Mouse (Mus musculus) right cerebral cortex, postnatal 36 days (tissue): ENCODE data around the gene Sec14l1.

Experiments
- DNase-seq, 2 experiments: peaks; one replicate each; pipeline ENCODE4 v3.0.0; 2022; ENCODE audit warnings: low spot score in 2 of 2, mixed read lengths in 1 of 2

The Sec14l1 gene

DNA sequence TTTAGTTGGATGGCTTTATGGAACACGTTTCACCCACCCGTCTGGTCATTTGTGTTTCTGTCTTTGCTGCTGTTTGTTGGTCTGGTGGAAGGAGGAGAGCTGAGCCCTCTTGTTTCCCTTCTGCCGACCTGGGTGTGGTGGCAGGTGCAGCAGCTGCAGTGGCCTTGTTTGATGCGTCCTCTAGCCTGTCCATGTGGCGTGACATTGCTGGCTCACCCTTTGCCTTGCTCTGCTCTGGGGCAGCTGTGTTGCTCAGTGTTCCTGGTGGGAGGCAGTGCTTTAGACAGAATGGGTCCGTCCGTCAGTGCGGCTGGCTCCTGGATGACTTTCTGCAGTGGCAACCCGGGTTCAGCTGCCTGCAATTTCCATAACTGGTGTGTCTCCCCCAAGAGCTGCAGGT is 38.6 kb downstream of the Sec14l1 start:
- no peak for DNase-seq

DNA sequence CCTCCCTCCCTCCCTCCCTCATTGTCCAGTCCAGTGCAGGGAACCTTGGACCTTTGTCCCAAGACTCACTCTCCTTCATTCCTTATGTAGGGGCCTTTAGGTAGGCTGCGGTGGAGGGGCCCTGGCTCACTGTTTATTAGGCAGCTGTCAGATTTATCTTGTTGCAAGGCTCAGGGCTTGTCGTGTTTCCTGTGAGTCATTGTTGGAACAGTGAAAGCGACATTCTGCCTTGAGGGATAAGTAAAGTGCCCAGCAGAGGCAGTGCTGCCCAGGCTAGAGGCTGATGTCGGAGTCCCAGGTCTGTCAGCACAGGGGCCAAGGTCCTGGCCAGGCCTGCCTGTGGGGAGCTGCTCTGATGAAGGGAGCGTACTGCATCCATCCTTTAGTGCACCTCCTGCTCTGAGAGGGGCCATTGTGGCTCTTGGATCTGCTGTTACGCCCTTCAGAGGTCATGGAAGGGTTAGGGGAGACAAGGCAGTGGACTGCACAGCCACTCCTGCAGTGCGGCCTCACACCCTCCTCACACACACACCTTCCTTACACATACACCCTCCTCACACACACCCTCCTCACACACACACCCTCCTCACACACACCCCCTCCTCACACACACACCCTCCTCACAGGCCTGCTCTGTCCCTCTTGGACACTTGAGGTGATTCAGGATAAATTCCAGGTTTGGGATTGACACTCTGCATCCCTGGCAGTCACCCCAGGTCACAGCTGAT is 39.3 kb downstream of the Sec14l1 start:
- no peak for DNase-seq

- no peak for DNase-seq
Measured at GRCm38 (mm10) chr11:117156725-117157124, 41.8 kb downstream of the Sec14l1 start.

DNA sequence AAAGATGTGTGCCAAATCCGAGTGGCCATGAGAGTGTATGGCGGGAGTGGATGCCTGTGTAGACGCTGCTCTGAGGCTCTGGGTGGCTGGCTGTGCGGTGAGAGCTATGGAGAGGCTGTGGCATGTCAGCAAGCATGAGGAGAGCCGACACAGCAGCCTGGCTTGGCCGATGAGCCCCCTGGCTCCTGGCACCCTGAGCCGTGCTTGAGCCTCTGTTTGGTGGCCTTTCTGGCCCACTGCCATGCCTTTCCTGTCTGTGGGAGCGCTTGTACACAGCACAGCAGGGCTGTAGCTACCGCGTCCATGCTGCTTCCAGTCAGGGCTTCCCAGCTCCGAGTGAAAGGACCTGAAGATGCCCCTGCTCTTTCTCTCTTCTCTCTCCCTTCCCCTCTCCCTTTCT is 43.4 kb downstream of the Sec14l1 start:
- DNase-seq: no peak

GRCm38 (mm10) chr11:117159257-117159945 is 44.4 kb downstream of the Sec14l1 start:
- no peak for DNase-seq

DNA sequence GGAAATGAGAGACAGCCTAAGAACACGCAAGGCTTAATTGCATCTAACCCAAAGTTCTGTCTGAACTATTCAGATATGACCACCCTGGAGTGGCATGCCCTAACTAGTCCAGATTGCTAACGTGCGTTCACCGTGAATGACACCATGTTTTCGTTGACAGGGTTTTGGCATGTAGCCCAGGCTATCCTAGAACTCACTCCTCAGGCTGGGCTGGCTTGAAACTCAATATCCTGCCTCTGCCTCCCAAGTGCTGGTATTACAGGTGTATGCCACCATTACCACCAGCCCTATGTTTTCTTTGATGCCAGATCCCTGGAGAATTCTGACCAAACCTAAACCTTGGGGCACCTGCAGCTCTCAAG is 45.0 kb downstream of the Sec14l1 start:
- DNase-seq: no peak

DNA sequence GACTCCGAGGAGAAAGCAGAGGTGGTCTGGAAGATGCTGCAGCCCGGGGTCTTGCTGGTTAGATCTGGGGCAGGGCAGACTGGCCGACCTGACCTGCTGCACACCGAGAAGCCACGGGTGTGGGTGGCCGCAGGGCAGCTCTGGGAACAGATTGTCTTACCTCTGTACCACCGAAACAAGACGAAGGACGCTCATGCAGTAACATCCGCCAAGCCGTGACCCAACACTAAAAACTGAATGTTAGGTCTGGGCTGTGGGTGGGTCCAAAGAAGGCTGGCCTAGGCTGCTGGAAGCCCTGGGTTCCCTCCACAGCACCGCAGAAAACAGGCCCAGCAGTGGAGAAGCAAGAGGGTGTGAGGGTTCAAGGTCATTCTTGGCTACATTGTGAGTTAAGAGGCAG is 45.8 kb downstream of the Sec14l1 start:
- DNase-seq: no peak

- DNase-seq: no peak
Measured at GRCm38 (mm10) chr11:117161574-117161973, 46.6 kb downstream of the Sec14l1 start.

DNA sequence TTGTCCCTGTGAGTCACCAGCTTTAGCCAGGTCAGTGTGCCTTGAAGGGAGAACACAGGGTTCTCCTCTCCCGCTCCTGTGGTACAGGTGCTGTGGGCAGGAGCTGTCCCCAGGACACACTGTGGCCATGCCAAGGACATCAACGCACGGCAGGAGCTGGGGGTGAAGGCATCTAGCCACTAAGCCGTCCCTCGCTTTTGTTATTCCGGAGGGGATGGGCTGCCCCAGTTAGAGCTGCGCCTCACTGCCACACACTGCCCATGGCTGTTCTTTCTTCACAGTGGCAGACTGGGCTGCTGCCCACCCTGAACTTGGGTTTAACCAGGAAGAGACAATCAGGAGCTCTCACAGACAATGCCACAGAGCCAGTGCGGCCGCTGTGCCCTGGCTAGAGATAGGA is 48.1 kb downstream of the Sec14l1 start:
- DNase-seq: no peak

DNA sequence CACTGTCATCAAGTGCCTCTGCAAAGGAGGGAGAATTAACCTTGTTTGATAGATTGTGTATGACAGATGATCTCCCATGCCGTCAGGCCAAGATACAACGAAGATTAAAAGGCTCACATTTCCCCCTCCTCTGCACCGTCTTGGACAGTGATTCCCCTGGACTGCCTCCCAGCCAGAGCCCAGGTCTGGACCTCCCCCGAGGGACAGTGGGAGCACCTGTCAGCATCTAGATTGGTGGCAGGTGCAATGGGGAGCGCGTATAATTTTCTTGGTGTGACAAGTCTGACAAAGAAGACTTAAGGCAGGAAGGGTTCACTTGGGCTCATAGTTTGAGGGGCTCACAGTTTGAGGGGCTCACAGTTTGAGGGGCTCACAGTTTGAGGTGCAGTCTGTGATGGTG is 48.8 kb downstream of the Sec14l1 start:
- DNase-seq: no peak

DNA sequence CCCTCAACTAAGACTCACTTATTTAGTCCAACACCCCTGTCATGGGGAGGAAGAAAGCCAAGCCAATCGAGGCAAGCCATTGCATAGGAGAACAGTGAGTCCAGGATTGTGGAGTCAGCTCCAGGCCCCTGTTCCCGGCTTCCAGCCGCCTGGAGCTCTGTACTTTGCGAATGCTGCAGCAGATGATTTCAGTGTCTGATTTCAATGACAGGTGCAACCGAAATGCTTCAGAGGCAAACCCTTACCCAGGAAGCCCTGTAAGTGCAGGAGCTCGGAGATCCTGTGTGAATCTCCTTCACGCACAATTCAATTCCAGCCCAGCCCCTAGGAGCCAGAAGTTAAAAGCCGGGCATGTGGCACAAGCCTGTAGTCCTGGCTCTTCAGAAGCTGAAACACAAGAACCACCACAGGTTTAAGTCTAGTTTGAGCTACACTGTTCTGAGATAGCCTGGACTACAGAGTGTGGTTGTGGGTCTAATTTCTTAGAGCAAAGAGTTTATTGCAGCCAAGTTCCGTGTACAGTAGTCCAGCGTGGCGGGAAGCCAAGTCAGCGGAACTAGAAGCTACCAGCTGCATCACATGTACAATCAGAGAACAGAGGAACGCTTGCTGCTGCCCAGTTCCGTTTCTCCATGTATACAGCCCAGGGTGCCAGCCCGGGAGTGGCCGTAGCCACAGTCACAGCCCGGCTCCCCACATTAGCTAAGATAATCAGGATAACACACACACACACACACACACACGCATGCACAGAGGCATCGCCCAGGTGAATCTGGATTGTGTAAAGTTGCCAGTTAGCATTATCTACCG is 53.5 kb downstream of the Sec14l1 start:
- no peak for DNase-seq

GRCm38 (mm10) chr11:117169088-117169635 is 54.2 kb downstream of the Sec14l1 start:
- no peak for DNase-seq

GRCm38 (mm10) chr11:117169801-117170565 is 55.0 kb downstream of the Sec14l1 start:
- DNase-seq: peak in 1 of 2 experiments; percentile 56

DNA sequence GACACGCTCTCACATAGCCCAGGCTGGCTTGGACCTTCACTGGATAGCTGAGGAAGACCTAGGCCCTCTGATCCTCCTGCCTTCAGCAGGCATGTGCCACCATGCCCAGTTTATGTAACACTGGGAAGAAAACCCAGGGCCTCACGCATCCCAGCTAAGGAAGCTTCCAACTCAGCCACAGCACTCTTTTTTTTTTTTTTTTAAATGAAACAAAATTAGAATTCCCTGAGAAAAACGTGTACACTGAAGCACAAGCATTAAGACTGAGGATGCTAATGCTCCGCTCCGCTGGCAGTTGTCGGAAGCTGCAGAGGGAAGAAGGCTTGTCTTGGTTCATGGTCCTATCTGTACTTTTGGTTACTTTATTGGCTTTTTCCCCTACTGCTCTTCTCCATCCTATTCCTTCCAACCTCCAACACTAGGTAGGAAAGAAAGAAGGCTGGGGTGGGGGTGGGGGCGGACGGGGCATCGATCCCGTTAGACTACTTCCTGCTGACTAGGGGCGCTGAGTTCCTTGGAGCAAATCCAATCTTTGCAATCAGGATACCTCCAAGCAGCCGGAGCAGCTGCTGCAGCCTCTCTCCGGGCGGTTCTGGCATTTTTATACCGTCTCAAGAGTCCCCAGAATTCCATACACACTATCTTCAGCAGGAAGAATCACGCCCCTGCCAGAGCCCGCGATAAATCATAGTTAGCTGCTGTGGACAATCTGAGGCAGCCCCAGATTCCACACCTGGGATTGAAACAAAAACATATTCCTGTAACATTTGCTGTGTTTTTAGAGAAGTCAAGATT is 59.3 kb downstream of the Sec14l1 start:
- no peak for DNase-seq

DNA sequence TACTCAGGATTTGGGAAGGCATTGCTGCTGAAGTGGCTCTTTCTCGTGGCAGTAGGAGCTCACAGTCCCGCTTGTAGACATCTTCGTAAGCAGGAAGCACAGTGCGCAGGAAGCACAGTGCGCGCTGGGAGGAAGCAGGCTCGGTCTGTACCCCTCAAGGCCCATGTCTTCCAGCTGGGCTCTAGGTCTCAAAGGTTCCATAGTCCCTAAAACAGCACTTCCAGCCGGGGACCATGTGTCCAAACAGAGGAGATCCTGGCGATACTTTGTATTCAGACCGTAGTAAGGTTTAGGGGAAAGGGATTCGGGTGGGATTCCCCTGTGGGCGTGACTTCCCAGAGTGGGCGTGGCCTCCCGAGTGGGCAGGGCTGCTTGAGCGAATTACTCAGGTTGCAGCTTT is 60.0 kb downstream of the Sec14l1 start:
- no peak for DNase-seq

DNA sequence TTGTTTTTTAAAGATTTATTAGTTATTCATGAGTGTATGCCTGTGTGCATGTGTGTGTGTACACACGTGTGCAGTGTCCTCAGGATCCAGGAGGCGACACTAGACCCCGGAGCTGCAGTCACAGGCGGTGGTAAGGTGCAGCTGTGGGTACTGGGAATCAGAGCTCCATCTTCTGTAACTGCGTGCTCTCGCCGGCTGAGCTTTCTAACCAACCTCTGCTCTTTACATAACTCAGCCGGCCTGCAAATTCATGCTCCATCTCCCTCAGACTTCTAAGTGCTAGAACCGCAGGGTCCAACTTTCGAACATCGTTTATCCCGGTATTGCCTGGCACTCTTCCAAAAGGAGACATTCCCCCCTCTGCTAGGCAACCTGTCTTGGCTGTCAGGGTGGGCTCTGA is 60.5 kb downstream of the Sec14l1 start:
- DNase-seq: no peak

DNA sequence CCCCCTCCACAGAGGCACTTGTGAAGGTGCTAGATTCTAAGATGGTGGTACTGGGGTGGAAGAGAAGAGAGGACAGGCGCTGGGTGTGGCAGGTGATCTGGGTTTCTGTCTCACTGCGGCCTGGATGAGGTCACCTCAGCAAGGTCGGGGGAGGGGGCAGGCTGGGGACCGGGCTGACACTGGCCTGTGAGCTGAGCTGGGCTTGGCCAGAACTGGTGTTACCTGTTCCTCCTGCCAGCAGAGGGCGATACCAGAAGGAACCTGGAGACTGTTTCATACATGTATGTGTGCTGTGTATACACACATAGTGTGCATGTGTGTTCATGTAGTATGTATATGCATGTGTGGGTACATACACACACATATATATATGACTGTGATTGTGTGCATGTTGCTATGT is 61.3 kb downstream of the Sec14l1 start:
- no peak for DNase-seq

- DNase-seq: no peak
Measured at GRCm38 (mm10) chr11:117176900-117177299, 61.9 kb downstream of the Sec14l1 start.

DNA sequence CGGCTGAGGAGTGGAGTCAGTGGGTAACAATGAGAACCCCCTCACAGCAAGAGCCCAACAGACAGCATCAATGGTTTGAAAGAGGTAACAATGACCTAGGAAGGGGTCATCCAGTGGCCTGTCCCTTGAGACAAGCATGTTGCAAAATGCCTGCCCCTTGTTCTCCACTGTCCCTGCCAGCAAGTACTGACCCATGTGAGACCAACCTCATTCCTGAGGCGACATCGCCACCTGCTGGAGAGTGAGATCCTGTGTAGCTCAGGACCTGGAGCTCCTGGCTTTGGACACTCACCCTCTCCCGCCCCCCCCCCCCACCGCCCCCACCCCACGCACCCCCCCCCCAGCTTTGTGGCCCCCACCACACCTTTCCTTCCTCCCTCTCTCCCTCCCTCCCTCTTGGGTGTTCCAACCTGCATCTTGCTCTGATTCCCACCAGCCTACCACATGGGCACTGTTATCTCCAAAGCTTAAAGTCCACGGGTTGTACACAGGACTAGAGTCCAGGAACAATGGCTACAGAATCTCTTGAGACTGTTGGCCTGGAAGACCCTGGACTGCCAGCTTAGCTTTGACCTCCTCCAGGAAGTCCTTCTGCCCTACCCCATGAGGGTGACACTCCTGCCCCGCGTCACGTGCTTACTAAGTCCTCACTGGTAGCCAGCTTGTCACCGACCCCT is 62.5 kb downstream of the Sec14l1 start:
- DNase-seq: peak; percentile 83 to 85

GRCm38 (mm10) chr11:117179902-117180301 is 64.9 kb downstream of the Sec14l1 start:
- DNase-seq: no peak
